In the genomic region with DNA sequence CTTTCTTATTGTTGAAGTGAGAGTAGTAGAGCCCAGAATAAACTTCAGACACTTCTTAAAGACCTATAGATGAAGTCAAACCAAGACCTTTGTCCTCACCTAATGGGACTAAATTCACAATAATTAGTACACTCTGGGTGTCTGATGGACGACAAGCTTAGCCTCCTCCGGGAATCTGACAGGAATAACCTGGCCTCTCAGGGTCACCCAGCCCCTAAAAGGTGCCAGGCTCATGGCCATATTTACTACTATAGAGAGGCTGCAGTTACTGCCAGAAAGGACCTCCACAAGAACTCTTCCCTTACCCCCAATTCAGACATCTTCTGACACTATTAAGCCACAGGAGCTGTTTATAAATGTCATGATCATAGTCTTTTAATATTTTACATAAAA, we compare ENCODE assay signal across 8 mouse cellular contexts. TPM values are rescaled to one million over a fixed set of nuclear protein-coding genes. Genes with fewer than 3 reads are reported as not detected.
DNase-seq lines count a peak whose midpoint lies in the region; ATAC-seq lines count a peak whose summit lies in the region.

No protein-coding gene starts in this region.

- H3K27ac ChIP-seq in lung, embryonic 15.5 days: peak overlapping the region; percentile 93
- no peak overlapping the region for H3K27ac ChIP-seq in forebrain, embryonic 13.5 days
- no peak overlapping the region for H3K27ac ChIP-seq in limb, embryonic 12.5 days
- H3K27ac ChIP-seq in neural tube, embryonic 15.5 days (replicated peaks): 0 out of 2 replicates have a peak overlapping the region, but pooled peaks have one; percentile 35

- intact Hi-C loops in left cerebral cortex, postnatal 25 days (cut with DNase I): no loop called here

- H3K4me1 ChIP-seq in lung, embryonic 15.5 days: peaks cover 53% of the 10 kb centered on the region
- peaks cover 44% of the 10 kb centered on the region for H3K4me1 ChIP-seq in forebrain, embryonic 13.5 days
- peaks cover 39% of the 10 kb centered on the region for H3K4me1 ChIP-seq in limb, embryonic 12.5 days (replicated peaks)
- H3K4me1 ChIP-seq in neural tube, embryonic 15.5 days: peaks cover 35% of the 10 kb centered on the region

- H3K9ac ChIP-seq in lung, embryonic 15.5 days: peak overlapping the region; percentile 95; the same call in 1 of the 2 replicates
- H3K9ac ChIP-seq in forebrain, embryonic 13.5 days: peak overlapping the region; percentile 54
- no peak overlapping the region for H3K9ac ChIP-seq in limb, embryonic 12.5 days (replicated peaks)
- peak overlapping the region; percentile 99; the same call in 1 of the 2 replicates for H3K9ac ChIP-seq in neural tube, embryonic 15.5 days (replicated peaks)

- DNase-seq in lung, adult 18-20 months: no peak
- no peak for DNase-seq in testis, postnatal 14 days (ENCODE audit: low spot score)
- DNase-seq in left cerebral cortex, postnatal 25 days (ENCODE audit: low spot score in 2 of 2): no peak
- DNase-seq in right cerebral cortex, postnatal 25 days: no peak

- 12% methylated on average over 2 of the region's 2 CpGs for WGBS in lung, embryonic 15.5 days
- WGBS in forebrain, embryonic 13.5 days: 12% methylated on average over 2 of the region's 2 CpGs
- WGBS in limb, embryonic 12.5 days: 11% methylated on average over 2 of the region's 2 CpGs
- WGBS in neural tube, embryonic 15.5 days: 20% methylated on average over 2 of the region's 2 CpGs

- H3K4me2 ChIP-seq in lung, embryonic 15.5 days: peak overlapping the region; percentile 83
- H3K4me2 ChIP-seq in forebrain, embryonic 13.5 days: peak overlapping the region; percentile 73
- H3K4me2 ChIP-seq in limb, embryonic 12.5 days: peak overlapping the region; percentile 94
- H3K4me2 ChIP-seq in neural tube, embryonic 15.5 days: peak overlapping the region; percentile 78

- H3K4me3 ChIP-seq in lung, embryonic 15.5 days: peak overlapping the region; percentile 92
- peak overlapping the region; percentile 86 for H3K4me3 ChIP-seq in forebrain, embryonic 13.5 days
- peak overlapping the region; percentile 77; the same call in 1 of the 2 replicates for H3K4me3 ChIP-seq in limb, embryonic 12.5 days (replicated peaks)
- H3K4me3 ChIP-seq in neural tube, embryonic 15.5 days (replicated peaks): peak overlapping the region; percentile 78

- no peaks in the 10 kb centered on the region for H3K27me3 ChIP-seq in lung, embryonic 15.5 days
- H3K27me3 ChIP-seq in forebrain, embryonic 13.5 days: no peaks in the 10 kb centered on the region
- H3K27me3 ChIP-seq in limb, embryonic 12.5 days: no peaks in the 10 kb centered on the region
- H3K27me3 ChIP-seq in neural tube, embryonic 15.5 days (replicated peaks): no peaks in the 10 kb centered on the region

- no peak for ATAC-seq in lung, embryonic 15.5 days (ENCODE audit: borderline replicate concordance, extremely low read depth, low FRiP score, low TSS enrichment)
- ATAC-seq in forebrain, embryonic 13.5 days: no peak
- ATAC-seq in limb, embryonic 12.5 days (ENCODE audit: insufficient number of reproducible peaks, insufficient read depth, low FRiP score, low TSS enrichment, low read depth): no peak
- no peak for ATAC-seq in neural tube, embryonic 15.5 days (ENCODE audit: low FRiP score)

- H3K36me3 ChIP-seq in lung, embryonic 15.5 days: no peaks in the 10 kb centered on the region
- no peaks in the 10 kb centered on the region for H3K36me3 ChIP-seq in forebrain, embryonic 13.5 days (ENCODE audit: poor library complexity, severe bottlenecking)
- no peaks in the 10 kb centered on the region for H3K36me3 ChIP-seq in limb, embryonic 12.5 days
- no peaks in the 10 kb centered on the region for H3K36me3 ChIP-seq in neural tube, embryonic 15.5 days

- H3K9me3 ChIP-seq in lung, embryonic 15.5 days: no peaks in the 10 kb centered on the region
- no peaks in the 10 kb centered on the region for H3K9me3 ChIP-seq in forebrain, embryonic 13.5 days (replicated peaks)
- no peaks in the 10 kb centered on the region for H3K9me3 ChIP-seq in limb, embryonic 12.5 days
- no peaks in the 10 kb centered on the region for H3K9me3 ChIP-seq in neural tube, embryonic 15.5 days (replicated peaks)

RNA-seq across cellular contexts. Expression of a gene that starts 2.5 kb away (rescaled TPM):
- polyA plus RNA-seq in lung, embryonic 15.5 days (2015; fragmentation: Nextera tagmentation; extraction: Ambion mirVana): 49.4 and 52.1 TPM in 2 replicates
- polyA plus RNA-seq in forebrain, embryonic 13.5 days (2015; fragmentation: Nextera tagmentation; extraction: Ambion mirVana): 40.4 and 42.3 TPM in 2 replicates
- 32.4 and 35.1 TPM in 2 replicates for polyA plus RNA-seq in limb, embryonic 12.5 days (2016; fragmentation: Nextera tagmentation; extraction: Ambion mirVana)
- polyA plus RNA-seq in neural tube, embryonic 15.5 days (2015; fragmentation: Nextera tagmentation; extraction: Ambion mirVana): 77.0 and 91.1 TPM in 2 replicates
- total RNA-seq in left cerebral cortex, postnatal 25 days (2021): 100 to 1,000 TPM; 274 to 298 TPM

Comparison
In these comparisons a context has a peak if more than half of its experiments do, and no peak if none do; other contexts are left out.
1. H3K27ac ChIP-seq: peak in lung, embryonic 15.5 days (single experiment) and neural tube, embryonic 15.5 days (single experiment); none in forebrain, embryonic 13.5 days (single experiment) and limb, embryonic 12.5 days (single experiment).
2. Peak in every context shown above with its lines, with median percentiles within 50 percentile points of each other: H3K4me2 ChIP-seq and H3K4me3 ChIP-seq.